In genomic region chr14:33650721-33651120, GRCm38 (mm10) we compare ENCODE assay signal across 12 mouse cellular contexts.
DNase-seq lines count a peak whose midpoint lies in the region; TF ChIP-seq lines count a peak whose summit lies in the region.
"Had no signal": no experiment of that assay in that cellular context is flagged by ENCODE, and none has a peak within 500 bp of the region (broad histone marks: within the 10 kb centered on the region; RNA-seq: fewer than 3 reads in every experiment).

No protein-coding gene starts in this region.

- H3K4me3 ChIP-seq in left cerebral cortex, adult 2 months: no peak overlapping the region
- H3K4me3 ChIP-seq: embryonic facial prominence, embryonic 15.5 days; hindbrain, embryonic 12.5 days had no signal

- intact Hi-C loops in gastrocnemius, postnatal 36 days (cut with DNase I): no loop called here
- intact Hi-C loops in left cerebral cortex, adult 2 months (cut with DNase I): no loop called here

- no peak overlapping the region for H3K27ac ChIP-seq in left cerebral cortex, adult 2 months
- H3K27ac ChIP-seq: embryonic facial prominence, embryonic 15.5 days; hindbrain, embryonic 12.5 days had no signal

- TF ChIP-seq CTCF in left cerebral cortex, adult 2 months (IDR thresholded peaks at IDR 0.05): peak; percentile 41

- DNase-seq in gastrocnemius, postnatal 10 days: peak; percentile 21
- DNase-seq in gastrocnemius, postnatal 36 days: no peak
- DNase-seq in left cerebral cortex, adult 2 months (ENCODE audit: extremely low spot score in 1 of 2, low spot score in 2 of 2): peak; percentile 16 to 27
- no peak for DNase-seq in left cerebral cortex, adult 8-10 months (ENCODE audit: low spot score in 2 of 2)
- DNase-seq in adrenal gland, postnatal 36 days: peak; percentile 32 to 52
- DNase-seq in lung, postnatal 10 days: peak; percentile 64
- DNase-seq in thymus, postnatal 14 days: no peak
- DNase-seq in embryo, embryonic 9.5 days (ENCODE audit: extremely low spot score): no peak
- DNase-seq: cerebellum, adult 11-12 months; liver, postnatal 0 days had no signal

Comparison
In these comparisons a context has a peak if more than half of its experiments do, and no peak if none do; other contexts are left out.
1. DNase-seq: peak in gastrocnemius, postnatal 10 days (single experiment), left cerebral cortex, adult 2 months (2 of 2), adrenal gland, postnatal 36 days (2 of 2) and lung, postnatal 10 days (single experiment); none in gastrocnemius, postnatal 36 days (0 of 2), left cerebral cortex, adult 8-10 months (0 of 2), thymus, postnatal 14 days (single experiment) and embryo, embryonic 9.5 days (single experiment).